In genomic region chr11:98587684-98588546, GRCm38 (mm10) we compare ENCODE assay signal across 8 mouse cellular contexts. TPM values are rescaled to one million over a fixed set of nuclear protein-coding genes. Genes with fewer than 3 reads are reported as not detected.
DNase-seq lines count a peak whose midpoint lies in the region; ATAC-seq lines count a peak whose summit lies in the region.

No protein-coding gene starts in this region.

- H3K4me1 ChIP-seq in intestine, embryonic 15.5 days (replicated peaks) = peaks cover 47% of the 10 kb centered on the region

- H3K27ac ChIP-seq in intestine, embryonic 15.5 days = peak overlapping the region; percentile 92

- intact Hi-C loops in left cerebral cortex, postnatal 14 days (cut with DNase I) = no loop called here

- peaks cover 6% of the 10 kb centered on the region; the same call in 1 of the 2 replicates for H3K36me3 ChIP-seq in intestine, embryonic 15.5 days

- H3K4me3 ChIP-seq in intestine, embryonic 15.5 days (replicated peaks) = peak overlapping the region; percentile 81

- H3K4me2 ChIP-seq in intestine, embryonic 15.5 days (replicated peaks) = peak overlapping the region; percentile 67

- H3K9ac ChIP-seq in intestine, embryonic 15.5 days = peak overlapping the region; percentile 34

- H3K9me3 ChIP-seq in intestine, embryonic 15.5 days = no peaks in the 10 kb centered on the region

- no peaks in the 10 kb centered on the region for H3K27me3 ChIP-seq in intestine, embryonic 15.5 days (replicated peaks)

- ATAC-seq in intestine, embryonic 15.5 days = peak; percentile 77
- ATAC-seq in megakaryocyte progenitor cell, adult 5-6 weeks (replicated peaks; ENCODE audit: poor library complexity) = peak; percentile 69

- DNase-seq in adrenal gland, adult 2 months = peak; percentile 93
- DNase-seq in embryo, embryonic 11 days = peak; percentile 76
- peak; percentile 100 for DNase-seq in gonadal fat pad, adult 2 months (ENCODE audit: low read depth)
- peak; percentile 34 to 69 for DNase-seq in left cerebral cortex, postnatal 14 days (ENCODE audit: low spot score in 2 of 2)
- peak; percentile 23 to 48 for DNase-seq in right cerebral cortex, postnatal 36 days (ENCODE audit: low spot score in 2 of 2)
- DNase-seq in natural killer cell, adult 2 months (ENCODE audit: low spot score in 2 of 2) = no peak

- 6% methylated on average over 20 of the region's 20 CpGs for WGBS in intestine, embryonic 15.5 days

RNA-seq across cellular contexts. Expression of gene Ormdl3, which starts 0.7 kb away (rescaled TPM):
- 100 to 1,000 TPM in 1 of 2 experiments, 10 to 100 TPM in 1; 94.9 to 180 TPM for total RNA-seq in adrenal gland, adult 2 months (2021)
- 151 and 188 TPM in 2 replicates for polyA plus RNA-seq in adrenal gland, adult 2 months (2012; rRNA removed)
- polyA plus RNA-seq in gonadal fat pad, adult 2 months (2012; rRNA removed) = 161 and 192 TPM in 2 replicates
- 50.5 and 55.2 TPM in 2 replicates for polyA plus RNA-seq in intestine, embryonic 15.5 days (2015; fragmentation: Nextera tagmentation; extraction: Ambion mirVana)
- total RNA-seq in left cerebral cortex, postnatal 14 days (2021) = 10 to 100 TPM; 44.6 to 49.4 TPM
- total RNA-seq in megakaryocyte progenitor cell, adult 5-6 weeks (2015) = 5.5 and 7.7 TPM in 2 replicates
- 7.2 and 10.6 TPM in 2 replicates for total RNA-seq in megakaryocyte progenitor cell, adult 5-6 weeks (2017)

RNA-seq across cellular contexts. Expression of gene Lrrc3c, which starts 10.2 kb away (rescaled TPM):
- not detected for total RNA-seq in adrenal gland, adult 2 months (2021)
- polyA plus RNA-seq in adrenal gland, adult 2 months (2012; rRNA removed) = not detected in 2 replicates
- polyA plus RNA-seq in gonadal fat pad, adult 2 months (2012; rRNA removed) = not detected in 2 replicates
- not detected in 2 replicates for polyA plus RNA-seq in intestine, embryonic 15.5 days (2015; fragmentation: Nextera tagmentation; extraction: Ambion mirVana)
- total RNA-seq in left cerebral cortex, postnatal 14 days (2021) = not detected
- not detected in 2 replicates for total RNA-seq in megakaryocyte progenitor cell, adult 5-6 weeks (2015)
- not detected in 2 replicates for total RNA-seq in megakaryocyte progenitor cell, adult 5-6 weeks (2017)

RNA-seq across cellular contexts. Expression of gene Zpbp2, which starts 37.0 kb away (rescaled TPM):
- under 1 TPM; 0.66 to 0.69 TPM for total RNA-seq in adrenal gland, adult 2 months (2021)
- 0.10 and 0.30 TPM in 2 replicates for polyA plus RNA-seq in adrenal gland, adult 2 months (2012; rRNA removed)
- 0.47 and 1.1 TPM in 2 replicates for polyA plus RNA-seq in gonadal fat pad, adult 2 months (2012; rRNA removed)
- 0.53 and 0.60 TPM in 2 replicates for polyA plus RNA-seq in intestine, embryonic 15.5 days (2015; fragmentation: Nextera tagmentation; extraction: Ambion mirVana)
- not detected for total RNA-seq in left cerebral cortex, postnatal 14 days (2021)
- 0.17 TPM in 1 of 2 replicates, not detected in the other for total RNA-seq in megakaryocyte progenitor cell, adult 5-6 weeks (2015)
- 0.10 TPM in 1 of 2 replicates, not detected in the other for total RNA-seq in megakaryocyte progenitor cell, adult 5-6 weeks (2017)

RNA-seq across cellular contexts. Expression of gene Gm12355, which starts 37.5 kb away (rescaled TPM):
- total RNA-seq in adrenal gland, adult 2 months (2021) = 10 to 100 TPM in 1 of 2 experiments, 1 to 10 TPM in 1; 6.3 to 15.3 TPM
- not detected in 2 replicates for polyA plus RNA-seq in adrenal gland, adult 2 months (2012; rRNA removed)
- polyA plus RNA-seq in gonadal fat pad, adult 2 months (2012; rRNA removed) = not detected in 2 replicates
- 0.99 and 1.0 TPM in 2 replicates for polyA plus RNA-seq in intestine, embryonic 15.5 days (2015; fragmentation: Nextera tagmentation; extraction: Ambion mirVana)
- 10 to 100 TPM; 10.3 to 12.7 TPM for total RNA-seq in left cerebral cortex, postnatal 14 days (2021)
- 9.7 and 12.5 TPM in 2 replicates for total RNA-seq in megakaryocyte progenitor cell, adult 5-6 weeks (2015)
- 3.2 and 5.2 TPM in 2 replicates for total RNA-seq in megakaryocyte progenitor cell, adult 5-6 weeks (2017)

RNA-seq across cellular contexts. Expression of gene Gsdma3, which starts 38.2 kb away (rescaled TPM):
- total RNA-seq in adrenal gland, adult 2 months (2021) = 10 to 100 TPM in 1 of 2 experiments, 1 to 10 TPM in 1; 4.7 to 19.4 TPM
- polyA plus RNA-seq in adrenal gland, adult 2 months (2012; rRNA removed) = not detected in 2 replicates
- polyA plus RNA-seq in gonadal fat pad, adult 2 months (2012; rRNA removed) = not detected in 2 replicates
- polyA plus RNA-seq in intestine, embryonic 15.5 days (2015; fragmentation: Nextera tagmentation; extraction: Ambion mirVana) = not detected in 2 replicates
- total RNA-seq in left cerebral cortex, postnatal 14 days (2021) = under 1 TPM; 0.31 to 0.38 TPM
- not detected in 2 replicates for total RNA-seq in megakaryocyte progenitor cell, adult 5-6 weeks (2015)
- not detected in 2 replicates for total RNA-seq in megakaryocyte progenitor cell, adult 5-6 weeks (2017)

Comparison
In these comparisons a context has a peak if more than half of its experiments do, and no peak if none do; other contexts are left out.
1. DNase-seq: peak in adrenal gland, adult 2 months (single experiment), embryo, embryonic 11 days (single experiment), gonadal fat pad, adult 2 months (single experiment), left cerebral cortex, postnatal 14 days (2 of 2) and right cerebral cortex, postnatal 36 days (2 of 2); none in natural killer cell, adult 2 months (0 of 2).